Mouse (Mus musculus) stomach, embryonic 16.5 days (tissue): Measurements from ENCODE around the gene Fam155a. TPM values are rescaled to one million over a fixed set of nuclear protein-coding genes. Genes with fewer than 3 reads are reported as not detected.
"Not testable (repeated sequence)": the region's sequence is repeated elsewhere in the genome, so short reads cannot be mapped to it uniquely, and the experiment has no call there.

ENCODE experiments used
- ATAC-seq: fragments of 200-750 bp; cut with Nextera tagmentation; 2 replicates; pipeline ENCODE4 v1.8.0; 2017; ENCODE audit warnings: moderate number of reproducible peaks, moderate TSS enrichment; ENCODE audit not compliant: insufficient read depth, low FRiP score
- H3K27ac ChIP-seq: fragments of 300-500 bp; sonication (generic); 2 replicates; pipeline ENCODE4 v1.5.1; 2014; ENCODE audit warnings: low read length
- H3K27me3 ChIP-seq: fragments of 300-500 bp; sonication (generic); 2 replicates; pipeline ENCODE4 v1.6.1; 2014; ENCODE audit warnings: low read length, control low read depth, mixed read lengths; ENCODE audit not compliant: control insufficient read depth, insufficient read depth
- H3K36me3 ChIP-seq: fragments of 300-500 bp; sonication (generic); 2 replicates; pipeline ENCODE4 v1.6.1; 2014; ENCODE audit warnings: low read length; ENCODE audit not compliant: control insufficient read depth, insufficient read depth
- H3K4me1 ChIP-seq: fragments of 300-500 bp; sonication (generic); 2 replicates; pipeline ENCODE4 v1.6.1; 2014; ENCODE audit warnings: low read length, control low read depth, mixed read lengths; ENCODE audit not compliant: control insufficient read depth, insufficient read depth
- H3K4me2 ChIP-seq: fragments of 300-500 bp; sonication (generic); 2 replicates; pipeline ENCODE4 v1.6.1; 2014; ENCODE audit warnings: low read depth, low read length, mixed read lengths
- H3K4me3 ChIP-seq: fragments of 300-500 bp; sonication (generic); replicated peaks from 2 replicates; pipeline ENCODE4 v1.5.1; 2014; ENCODE audit warnings: mild to moderate bottlenecking, low read length
- H3K9ac ChIP-seq: fragments of 300-500 bp; sonication (generic); 2 replicates; pipeline ENCODE4 v1.6.1; 2014; ENCODE audit warnings: low read length
- H3K9me3 ChIP-seq: fragments of 300-500 bp; sonication (generic); replicated peaks from 2 replicates; pipeline ENCODE4 v1.6.1; 2016; ENCODE audit warnings: low read length, control low read depth; ENCODE audit not compliant: control insufficient read depth
- WGBS: fragments of 180-500 bp; shearing (Covaris S2); extraction: QIAGEN DNeasy Blood & Tissue Kit; methylation state at CpG from one replicate; pipeline ENCODE4 v1.1.7; 2014; 5-methylcytosine and 5-hydroxymethylcytosine counted together
- polyA plus RNA-seq: library from polyadenylated mRNA; unstranded; fragments of >200 nt; fragmentation: Nextera tagmentation; extraction: Ambion mirVana; gene quantifications from 2 replicates; pipeline ENCODE4 v1.2.1, GENCODE M21; 2015

Fam155a gene
- polyA plus RNA-seq, 1 experiment from 2014 or later = 1.0 TPM

- Histone ChIP-seq H3K27me3 (no peaks in the 10 kb centered on the region), H3K27ac (no peak overlapping the region), H3K4me3 (no peak overlapping the region), H3K4me1 (no peaks in the 10 kb centered on the region), H3K9me3 (no peaks in the 10 kb centered on the region), H3K9ac (no peak overlapping the region), H3K36me3 (no peaks in the 10 kb centered on the region), H3K4me2 (no peak overlapping the region)
- WGBS = 75% methylated on average over 6 of the region's 6 CpGs
- no peak for ATAC-seq
Measured at GRCm38 (mm10) chr8:9406204-9406603, 364.8 kb downstream of the Fam155a start.

GRCm38 (mm10) chr8:9404651-9405050, 366.3 kb downstream of the Fam155a start:
- no peak for ATAC-seq
- Histone ChIP-seq H3K9me3 (no peaks in the 10 kb centered on the region), H3K4me3 (no peak overlapping the region), H3K4me1 (no peaks in the 10 kb centered on the region), H3K27ac (no peak overlapping the region), H3K9ac (no peak overlapping the region), H3K36me3 (no peaks in the 10 kb centered on the region), H3K4me2 (no peak overlapping the region), H3K27me3 (no peaks in the 10 kb centered on the region)
- 64% methylated on average over 3 of the region's 3 CpGs for WGBS

- no peak overlapping the region for H3K27ac ChIP-seq
- 42% methylated on average over 4 of the region's 4 CpGs for WGBS
- H3K4me3 ChIP-seq = no peak overlapping the region
- ATAC-seq = no peak
- H3K27me3 ChIP-seq = no peaks in the 10 kb centered on the region
- H3K9ac ChIP-seq = no peak overlapping the region
- H3K4me1 ChIP-seq = no peaks in the 10 kb centered on the region
- H3K36me3 ChIP-seq = no peaks in the 10 kb centered on the region
- H3K4me2 ChIP-seq = no peak overlapping the region
- H3K9me3 ChIP-seq = no peaks in the 10 kb centered on the region
Measured at GRCm38 (mm10) chr8:9402393-9402792, 368.6 kb downstream of the Fam155a start.

- ATAC-seq = no peak
Measured at GRCm38 (mm10) chr8:9398606-9399263, 372.2 kb downstream of the Fam155a start.

GRCm38 (mm10) chr8:9398040-9398439, 372.9 kb downstream of the Fam155a start:
- H3K4me2 ChIP-seq = no peak overlapping the region
- ATAC-seq = no peak
- 58% methylated on average over 6 of the region's 6 CpGs for WGBS

More at GRCm38 (mm10) chr8:9398606-9399263, 372.2 kb downstream of the Fam155a start:
- H3K27ac ChIP-seq = no peak overlapping the region
- H3K4me2 ChIP-seq = no peak overlapping the region
- H3K27me3 ChIP-seq = no peaks in the 10 kb centered on the region
- no peaks in the 10 kb centered on the region for H3K36me3 ChIP-seq
- no peak overlapping the region for H3K9ac ChIP-seq
- no peaks in the 10 kb centered on the region for H3K9me3 ChIP-seq
- WGBS = 83% methylated on average over 3 of the region's 3 CpGs
- no peak overlapping the region for H3K4me3 ChIP-seq
- H3K4me1 ChIP-seq = no peaks in the 10 kb centered on the region

GRCm38 (mm10) chr8:9394670-9395069, 376.3 kb downstream of the Fam155a start:
- Histone ChIP-seq H3K36me3 (no peaks in the 10 kb centered on the region), H3K9ac (no peak overlapping the region), H3K4me3 (no peak overlapping the region), H3K4me2 (no peak overlapping the region), H3K9me3 (no peaks in the 10 kb centered on the region), H3K4me1 (no peaks in the 10 kb centered on the region), H3K27ac (no peak overlapping the region), H3K27me3 (no peaks in the 10 kb centered on the region)
- ATAC-seq = no peak
- WGBS = 79% methylated on average over 5 of the region's 5 CpGs

More at GRCm38 (mm10) chr8:9398040-9398439, 372.9 kb downstream of the Fam155a start:
- Histone ChIP-seq H3K4me1 (no peaks in the 10 kb centered on the region), H3K9ac (no peak overlapping the region), H3K36me3 (no peaks in the 10 kb centered on the region), H3K27ac (no peak overlapping the region), H3K4me3 (no peak overlapping the region), H3K27me3 (no peaks in the 10 kb centered on the region), H3K9me3 (no peaks in the 10 kb centered on the region)

GRCm38 (mm10) chr8:9393246-9393645, 377.7 kb downstream of the Fam155a start:
- ATAC-seq = no peak
- WGBS = 40% methylated on average over 2 of the region's 2 CpGs
- no peak overlapping the region for H3K4me2 ChIP-seq

GRCm38 (mm10) chr8:9390229-9390628, 380.7 kb downstream of the Fam155a start:
- not testable (repeated sequence) for H3K4me3 ChIP-seq, H3K36me3 ChIP-seq, H3K9ac ChIP-seq, ATAC-seq, H3K27me3 ChIP-seq, H3K9me3 ChIP-seq, H3K27ac ChIP-seq, H3K4me1 ChIP-seq, H3K4me2 ChIP-seq
- WGBS = 82% methylated on average over 2 of the region's 2 CpGs

More at GRCm38 (mm10) chr8:9393246-9393645, 377.7 kb downstream of the Fam155a start:
- Histone ChIP-seq H3K9me3 (no peaks in the 10 kb centered on the region), H3K4me3 (no peak overlapping the region), H3K4me1 (no peaks in the 10 kb centered on the region), H3K36me3 (no peaks in the 10 kb centered on the region), H3K27me3 (no peaks in the 10 kb centered on the region), H3K27ac (no peak overlapping the region), H3K9ac (no peak overlapping the region)

- Histone ChIP-seq H3K4me2 (no peak overlapping the region), H3K27ac (no peak overlapping the region), H3K27me3 (no peaks in the 10 kb centered on the region), H3K4me3 (no peak overlapping the region), H3K9ac (no peak overlapping the region), H3K9me3 (no peaks in the 10 kb centered on the region), H3K4me1 (no peaks in the 10 kb centered on the region), H3K36me3 (no peaks in the 10 kb centered on the region)
- 84% methylated on average over 8 of the region's 8 CpGs for WGBS
- no peak for ATAC-seq
Measured at GRCm38 (mm10) chr8:9369201-9369600, 401.8 kb downstream of the Fam155a start.
